Mouse (Mus musculus) urinary bladder, postnatal 36 days (tissue): ENCODE measurements around the gene Xpnpep1.

Source experiments
- DNase-seq, 2 experiments: peaks; one replicate each; pipeline ENCODE4 v3.0.0; 2022; ENCODE audit warnings: low spot score in 2 of 2, mixed read lengths in 1 of 2

Gene Xpnpep1

DNA sequence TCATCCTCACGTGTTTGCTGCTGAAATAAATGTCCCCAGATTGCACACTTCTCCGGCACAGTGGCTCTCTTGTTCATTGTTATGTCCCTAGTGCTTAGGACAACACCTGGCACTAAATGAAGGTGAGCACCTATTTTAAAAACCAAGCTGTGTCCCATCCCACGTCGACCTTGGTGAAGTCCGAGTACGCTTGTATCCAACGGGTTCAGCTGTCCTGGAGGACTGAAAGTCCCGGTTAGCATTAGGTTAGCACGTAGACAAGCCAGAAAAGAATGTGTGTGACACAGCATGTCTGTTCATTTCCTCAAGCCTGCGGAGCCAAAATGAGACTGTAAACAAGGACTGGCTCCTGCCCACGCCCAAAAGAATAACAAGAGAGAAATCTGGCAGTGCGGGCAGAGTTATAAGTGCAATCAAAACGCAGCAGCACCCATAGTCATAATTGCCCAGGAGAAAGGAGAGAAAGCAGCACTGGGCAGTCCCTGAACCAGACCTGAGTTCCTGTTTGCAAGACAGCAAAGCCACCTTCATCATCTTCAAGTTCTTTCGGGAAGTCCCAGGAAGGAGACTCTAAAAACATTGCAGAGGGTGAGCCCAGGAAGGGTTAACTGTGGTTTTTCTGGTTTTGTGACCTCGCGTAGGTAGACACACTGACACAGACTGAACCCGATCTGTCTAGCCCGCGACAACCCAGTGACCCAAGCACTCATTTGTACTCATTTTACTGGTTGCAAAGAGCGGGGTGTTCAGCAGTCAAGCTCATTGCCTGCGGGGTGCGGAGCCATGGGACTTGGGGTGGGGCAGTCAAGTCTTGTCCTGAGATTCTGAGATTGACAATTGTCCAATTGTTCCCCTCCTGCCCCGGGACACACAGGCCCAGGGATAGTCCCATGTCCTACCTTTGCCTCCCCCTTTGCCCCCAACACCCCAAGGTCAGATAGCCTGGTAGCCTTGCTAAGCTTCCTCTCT lies at the start of gene Xpnpep1:
TSS of gene Xpnpep1 (minus strand) at position 51 of the 969 bp plus-strand sequence.
- peak; percentile 53 for DNase-seq

DNA sequence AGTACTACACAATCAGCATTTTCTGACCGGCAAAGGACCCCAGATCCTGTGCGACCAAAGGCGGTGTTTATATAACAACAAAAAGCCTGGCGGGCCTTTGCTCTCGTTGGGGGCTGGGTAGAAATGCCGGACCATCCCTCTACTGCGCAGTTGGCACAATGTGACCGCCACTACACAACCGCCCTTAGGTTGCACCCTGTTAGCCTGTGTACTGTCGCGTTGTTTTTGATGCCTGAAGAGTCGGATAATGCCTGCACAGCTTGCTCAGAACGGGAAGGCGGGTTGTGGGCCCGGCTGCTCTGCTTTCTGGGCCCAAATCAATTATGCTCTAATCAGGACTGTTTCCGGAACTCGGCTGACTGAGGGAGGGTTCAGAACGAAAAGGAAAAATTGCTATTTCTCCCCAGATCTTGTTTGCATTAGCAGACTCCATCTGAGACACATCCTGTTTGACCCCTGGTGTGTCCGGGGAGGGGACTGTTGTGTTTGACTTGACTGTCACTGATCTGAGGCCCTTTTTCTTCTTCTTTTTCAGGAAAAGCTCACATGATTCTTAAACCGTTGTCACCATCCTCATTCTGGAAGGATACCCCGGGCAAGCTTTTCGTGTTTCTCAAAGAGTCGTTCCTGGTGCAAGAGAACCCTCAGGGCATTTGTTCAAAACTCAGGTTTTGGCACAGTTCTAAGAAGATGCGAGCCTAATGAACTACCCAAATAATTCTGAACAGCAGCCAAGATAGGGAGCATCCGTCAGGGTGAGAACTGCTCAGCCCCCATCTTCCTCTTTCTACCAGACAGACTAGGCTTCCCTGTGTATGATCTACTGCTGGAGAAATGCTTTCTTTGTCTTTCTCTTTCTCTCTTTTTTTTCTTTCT lies 47.5 kb upstream of the Xpnpep1 start:
- no peak for DNase-seq

DNA sequence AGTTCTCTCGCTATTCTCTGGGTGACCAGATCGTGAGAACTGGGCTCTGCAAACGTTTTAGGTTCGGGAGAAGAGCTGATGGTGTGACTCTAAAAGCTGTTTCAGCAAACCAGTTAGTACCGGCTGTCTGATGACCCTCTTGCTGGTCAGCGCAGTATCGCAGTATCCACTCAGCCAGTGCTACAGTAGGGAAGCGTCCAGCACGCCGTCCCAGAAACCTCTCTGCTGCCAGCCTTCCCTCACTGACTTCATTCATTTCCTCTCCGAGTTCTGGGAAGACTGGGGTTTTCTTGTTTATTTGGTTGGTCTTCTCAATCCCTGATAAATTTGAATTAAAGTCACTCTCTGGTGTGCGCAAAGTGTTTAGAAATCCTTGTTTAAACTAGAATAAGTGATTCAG lies 46.8 kb upstream of the Xpnpep1 start:
- DNase-seq: no peak

GRCm38 (mm10) chr19:53084735-53085134 lies 44.7 kb upstream of the Xpnpep1 start:
- DNase-seq: no peak

DNA sequence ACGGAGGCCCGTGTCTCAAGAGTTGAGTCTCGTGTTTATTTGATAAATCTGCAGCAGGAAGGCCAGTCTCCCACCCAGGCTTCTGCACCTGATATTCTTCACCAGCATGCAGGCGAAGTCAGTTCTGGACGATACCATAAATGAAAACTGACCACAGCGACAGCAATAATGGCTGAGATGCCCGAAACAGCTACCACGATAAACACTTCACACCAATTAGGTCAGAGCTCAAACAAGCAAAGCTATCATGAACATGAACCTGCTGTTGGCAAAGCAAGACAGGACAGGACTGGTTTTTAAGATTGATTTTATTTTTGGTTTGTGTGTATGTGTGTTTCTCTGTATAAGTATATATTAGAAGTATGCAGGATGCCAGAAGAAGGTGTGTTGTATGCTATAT lies 42.8 kb upstream of the Xpnpep1 start:
- DNase-seq: no peak

- no peak for DNase-seq
Observed at GRCm38 (mm10) chr19:53081339-53081738, 41.3 kb upstream of the Xpnpep1 start.

DNA sequence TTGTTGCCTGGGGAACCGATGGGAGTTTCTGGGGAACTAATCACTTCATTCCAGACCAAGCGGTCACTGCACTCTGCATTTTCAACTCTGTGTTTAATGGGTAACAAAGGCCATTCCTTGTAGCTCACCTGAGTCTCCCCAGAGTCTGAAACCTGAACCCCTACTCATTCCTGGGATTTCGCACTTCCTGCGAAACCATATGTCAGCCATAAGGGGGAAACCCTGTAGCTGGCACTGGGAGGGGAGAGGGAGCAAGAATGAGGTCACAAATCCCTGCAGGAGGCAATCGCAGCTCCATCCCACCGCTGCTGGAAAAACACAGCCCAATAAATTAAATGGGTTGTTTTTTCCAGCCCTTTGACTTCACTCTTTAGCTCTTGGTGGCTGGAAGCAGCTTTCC lies 40.9 kb upstream of the Xpnpep1 start:
- DNase-seq: no peak

DNA sequence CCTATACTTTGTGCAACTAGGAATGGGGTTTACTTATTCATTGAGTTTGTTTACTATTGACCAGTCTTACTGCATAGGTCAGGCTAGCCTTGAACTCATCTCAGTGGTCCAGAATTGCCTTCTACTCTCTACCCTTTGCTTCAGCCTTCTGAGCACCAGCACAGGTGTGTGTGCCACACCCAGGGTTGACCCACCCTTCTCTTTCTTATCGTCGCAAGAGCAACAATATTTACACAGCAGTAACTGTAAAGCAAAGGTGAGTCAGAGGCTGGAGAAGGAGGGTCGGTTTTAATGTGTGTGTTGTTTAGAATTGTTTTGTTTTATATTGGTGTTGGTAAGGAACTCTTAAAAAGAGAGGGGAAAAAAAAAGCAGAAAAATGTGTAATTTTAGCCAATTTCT lies 40.5 kb upstream of the Xpnpep1 start:
- no peak for DNase-seq

- no peak for DNase-seq
Observed at GRCm38 (mm10) chr19:53080026-53080425, 40.0 kb upstream of the Xpnpep1 start.

DNA sequence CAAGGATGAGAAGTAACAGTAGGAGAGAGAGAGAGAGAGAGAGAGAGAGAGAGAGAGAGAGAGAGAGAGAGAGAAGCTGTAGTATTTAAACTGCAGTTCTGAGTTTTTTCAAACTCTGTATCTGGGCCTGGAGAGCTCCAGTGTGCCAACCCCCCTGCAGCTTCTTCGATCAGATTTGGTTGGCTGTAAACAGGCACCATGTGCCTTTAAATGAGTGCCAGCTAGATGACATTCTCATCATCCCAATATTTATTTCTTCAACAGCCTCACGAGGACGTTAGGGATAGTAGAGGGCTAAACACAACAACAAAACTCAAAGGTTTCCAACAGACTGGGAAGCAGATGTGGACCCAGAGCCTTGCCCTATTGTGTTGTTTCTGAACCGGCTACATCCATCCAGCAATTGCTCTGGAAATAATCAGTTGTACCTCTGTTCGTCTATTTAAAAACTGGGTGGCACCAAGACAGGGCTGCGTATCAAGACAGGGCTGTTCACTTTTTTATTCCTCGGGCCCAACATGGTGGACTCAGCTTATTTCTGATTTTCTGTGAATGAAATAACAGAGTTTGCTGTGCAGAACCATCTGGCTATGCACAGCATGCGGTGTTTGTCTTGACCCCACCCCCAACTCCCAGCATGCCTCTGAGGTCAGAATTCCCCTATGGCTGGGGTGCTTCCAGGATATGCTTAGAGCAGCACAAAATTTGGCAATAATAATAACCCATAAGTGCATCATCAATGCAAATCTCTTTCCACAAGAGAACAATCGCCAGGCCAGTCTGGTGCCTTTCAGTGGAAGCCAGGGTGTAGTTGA lies 38.5 kb upstream of the Xpnpep1 start:
- no peak for DNase-seq

DNA sequence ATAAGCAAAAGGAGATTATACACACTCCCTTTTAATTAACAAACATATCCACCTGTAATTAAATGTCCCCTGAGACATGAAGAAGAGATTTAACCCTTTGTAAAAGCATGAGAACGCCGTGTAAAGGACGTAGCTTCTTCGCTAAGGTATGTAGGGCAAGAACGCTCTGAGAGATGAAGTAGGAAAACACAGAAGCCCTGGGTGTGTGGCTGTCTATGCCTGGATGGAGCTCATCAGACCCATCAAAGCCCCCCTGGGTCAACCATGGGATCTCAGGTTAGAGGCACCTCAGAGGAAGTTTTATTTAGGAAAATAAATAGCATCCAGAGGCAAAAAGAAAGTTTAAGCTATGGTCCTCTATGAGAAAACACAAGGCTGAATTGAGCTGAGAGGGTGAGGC lies 37.3 kb upstream of the Xpnpep1 start:
- no peak for DNase-seq

GRCm38 (mm10) chr19:53076238-53076981 lies 36.4 kb upstream of the Xpnpep1 start:
- DNase-seq: peak; percentile 33 to 55

DNA sequence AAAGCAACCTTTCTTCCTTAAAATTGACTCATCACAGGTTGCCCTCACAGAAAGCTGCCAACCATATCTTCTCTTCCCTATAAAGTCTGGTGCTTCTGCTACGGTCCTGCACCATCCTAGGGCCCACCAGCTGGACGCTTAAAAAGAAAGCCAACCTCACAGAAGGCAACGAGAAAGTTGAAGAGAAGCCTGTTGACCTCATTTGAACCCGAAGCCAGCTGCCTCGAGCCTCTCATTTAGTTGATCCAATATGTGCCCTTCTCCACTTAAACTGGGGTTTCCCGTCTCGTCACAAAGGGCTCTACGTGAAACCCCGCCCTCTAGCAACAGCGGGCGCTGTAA lies 35.9 kb upstream of the Xpnpep1 start:
- no peak for DNase-seq

DNA sequence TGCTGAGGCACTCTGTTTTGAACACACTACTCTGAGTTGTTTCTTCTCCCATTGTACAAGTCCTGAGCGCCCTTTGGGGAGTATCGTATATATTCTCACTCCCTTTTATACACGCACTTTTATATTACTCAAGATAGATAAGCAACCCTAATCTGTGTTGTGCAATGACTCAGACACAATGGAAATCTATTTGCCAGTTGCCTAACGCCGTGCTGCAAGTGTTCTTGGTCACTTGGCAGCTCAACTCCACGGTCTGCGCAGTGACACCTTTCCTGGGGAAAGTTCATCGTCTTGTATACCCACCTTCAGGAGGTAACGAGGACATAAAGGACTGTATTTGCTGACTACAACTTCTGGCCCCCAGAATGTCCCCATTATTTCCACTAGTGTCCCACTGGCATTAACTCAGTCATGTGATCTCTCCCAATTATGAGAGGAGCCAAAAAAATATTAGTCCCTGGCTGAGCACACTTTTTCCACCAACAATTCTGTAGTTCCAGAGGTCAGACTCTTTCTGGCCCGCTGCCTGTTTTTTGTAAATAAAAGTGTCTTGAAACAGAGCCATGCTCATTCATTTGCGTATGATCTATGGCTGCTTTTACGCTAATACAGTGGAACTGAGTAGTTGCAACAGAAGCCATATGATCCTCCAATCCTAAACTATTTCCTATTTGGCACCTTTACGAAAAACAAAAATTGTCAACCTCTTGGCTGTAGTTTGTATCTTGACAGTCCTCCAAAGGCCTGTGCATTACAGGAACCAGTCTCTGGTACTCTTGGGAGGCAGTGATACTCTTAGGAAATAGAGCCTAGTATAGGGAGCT lies 35.1 kb upstream of the Xpnpep1 start:
- peak in 1 of 2 experiments; percentile 53 for DNase-seq

DNA sequence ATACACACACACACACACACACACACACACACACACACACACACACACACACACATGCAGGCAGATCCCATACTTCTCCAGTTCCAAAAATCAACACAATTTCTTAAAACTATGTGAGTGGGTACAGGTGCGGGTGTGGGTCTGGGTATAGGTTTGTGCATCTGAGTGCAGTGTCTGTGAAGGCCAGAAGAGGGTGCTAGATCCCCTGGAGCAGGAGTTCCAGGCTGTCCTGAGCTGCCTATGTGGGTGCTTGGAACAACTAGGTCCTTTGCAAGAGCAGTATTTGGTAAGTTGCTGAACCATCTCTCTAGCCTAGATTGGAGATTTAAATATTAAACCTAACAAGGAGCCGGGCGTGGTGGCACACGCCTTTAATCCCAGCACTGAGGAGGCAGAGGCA lies 33.5 kb upstream of the Xpnpep1 start:
- DNase-seq: no peak

DNA sequence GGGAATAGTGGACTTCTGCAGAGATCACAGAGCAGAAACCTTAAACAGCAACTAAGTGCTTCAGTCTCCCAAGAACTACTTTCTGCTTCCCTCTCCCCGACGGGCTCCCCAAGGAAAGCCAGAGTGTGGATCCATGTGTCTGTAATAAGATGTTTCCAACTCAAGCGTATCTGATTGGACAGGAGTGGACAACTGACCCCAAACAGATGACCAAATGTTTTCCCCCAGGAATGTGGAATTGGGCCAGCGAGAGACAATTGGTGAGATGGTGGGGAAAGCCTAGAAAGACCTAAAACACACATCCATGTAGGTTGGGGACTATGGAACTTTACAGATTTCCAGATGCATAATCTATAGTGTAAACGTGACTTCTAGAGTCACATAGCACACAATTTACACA lies 32.4 kb upstream of the Xpnpep1 start:
- no peak for DNase-seq

GRCm38 (mm10) chr19:53071651-53072050 lies 31.6 kb upstream of the Xpnpep1 start:
- DNase-seq: no peak

GRCm38 (mm10) chr19:53070870-53071269 lies 30.9 kb upstream of the Xpnpep1 start:
- DNase-seq: no peak

DNA sequence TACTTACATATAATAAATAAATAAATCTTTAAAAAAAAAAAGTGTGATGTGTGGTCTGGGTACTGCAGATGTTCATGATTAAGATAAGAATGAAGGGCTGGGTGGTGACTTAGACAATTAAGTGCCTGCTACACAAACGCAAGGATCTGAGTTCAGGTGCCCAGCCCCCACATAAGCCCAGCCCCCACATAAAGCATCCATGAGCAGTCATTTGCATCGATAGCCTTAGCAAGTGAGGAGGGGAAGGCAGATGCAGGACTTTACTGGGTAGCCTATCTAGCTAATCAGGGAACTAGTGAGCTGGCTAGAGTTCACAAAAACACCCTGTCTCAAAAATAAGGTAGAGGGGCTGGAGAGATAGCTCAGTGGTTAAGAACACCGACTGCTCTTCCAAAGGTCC lies 29.4 kb upstream of the Xpnpep1 start:
- no peak for DNase-seq

DNA sequence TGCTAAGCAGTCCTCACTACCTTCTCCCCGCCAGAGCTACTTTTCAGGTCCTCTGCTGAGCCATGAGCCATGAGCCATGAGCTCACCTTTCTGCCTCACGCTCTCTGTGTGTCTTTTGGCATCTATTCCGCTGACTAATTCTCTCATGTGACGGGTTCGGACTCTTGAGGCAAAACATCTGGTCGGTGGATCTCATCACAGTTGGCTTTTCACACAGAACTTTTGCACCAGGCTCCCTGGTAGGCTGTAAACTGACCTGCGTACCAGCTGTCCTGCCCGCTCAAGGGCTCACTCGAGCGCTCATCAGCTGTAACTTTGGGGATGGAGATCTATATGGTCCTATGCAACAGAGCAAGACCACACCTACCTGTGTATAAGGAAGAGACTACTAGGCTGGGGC lies 26.9 kb upstream of the Xpnpep1 start:
- DNase-seq: peak; percentile 65 to 66
